Mouse (Mus musculus): ENCODE results near the gene Rps8. TPM values are rescaled to one million over a fixed set of nuclear protein-coding genes. Genes with fewer than 3 reads are reported as not detected.
A peak's percentile ranks its signal among the peaks of the same experiment; 100 is the strongest.

Rps8 gene
- polyA plus RNA-seq, 2 experiments: 915 to 935 TPM

- peak overlapping the region; percentile 76 for H3K4me2 ChIP-seq (ENCODE audit: low read depth)
- no peak for ATAC-seq (ENCODE audit: insufficient read depth)
- H3K4me3 ChIP-seq (ENCODE audit: insufficient read depth in 1 of 2, low read depth in 2 of 2, low read length in 2 of 2): no peak overlapping the region
- no peaks in the 10 kb centered on the region for H3K36me3 ChIP-seq (replicated peaks; ENCODE audit: control insufficient read depth, insufficient read depth, low read depth)
- H3K27me3 ChIP-seq (ENCODE audit: control insufficient read depth, insufficient read depth, low read length): peaks cover 13% of the 10 kb centered on the region
- no peak overlapping the region for H3K27ac ChIP-seq
- H3K9me3 ChIP-seq (ENCODE audit: control insufficient read depth, low read length): no peaks in the 10 kb centered on the region
- H3K9ac ChIP-seq (replicated peaks): peak overlapping the region; percentile 54; the same call in 1 of the 2 replicates
- 30% methylated on average over 2 of the region's 2 CpGs for WGBS (ENCODE audit: insufficient replicate concordance)
- H3K4me1 ChIP-seq (replicated peaks; ENCODE audit: control insufficient read depth in 2 of 2, insufficient read depth in 2 of 2, low read length in 1 of 2): peaks cover 5 to 22% of the 10 kb centered on the region in 2 experiments
- TF ChIP-seq EP300 (IDR thresholded peaks at IDR 0.05; ENCODE audit: low read depth) (no peak), CTCF (IDR thresholded peaks at IDR 0.05; ENCODE audit: low read depth) (no peak)
- DNase-seq (ENCODE audit: low read depth in 3 of 3, low spot score in 3 of 3): no peak
Measured at GRCm38 (mm10) chr4:117134601-117134995, 21.4 kb downstream of the Rps8 start.

- peak within 1 kb of the TSS; percentile 76 for H3K4me2 ChIP-seq (ENCODE audit: low read depth)
- no peak within 1 kb of the TSS; the same call in 1 of the 2 replicates for H3K27ac ChIP-seq
- H3K27me3 ChIP-seq (ENCODE audit: control insufficient read depth, insufficient read depth, low read length): peaks cover 13% of the 10 kb centered on the region
- TF ChIP-seq CTCF (IDR thresholded peaks at IDR 0.05; ENCODE audit: low read depth): no peak
- TF ChIP-seq EP300 (IDR thresholded peaks at IDR 0.05; ENCODE audit: low read depth): no peak
- peak within 1 kb of the TSS; percentile 69 to 77 for H3K4me3 ChIP-seq (ENCODE audit: insufficient read depth in 1 of 2, low read depth in 2 of 2, low read length in 2 of 2)
- H3K9me3 ChIP-seq (ENCODE audit: control insufficient read depth, low read length): no peaks in the 10 kb centered on the region
- DNase-seq (ENCODE audit: low read depth in 3 of 3, low spot score in 3 of 3): peak; percentile 89 to 94 (median 91)
- H3K4me1 ChIP-seq (replicated peaks; ENCODE audit: control insufficient read depth in 2 of 2, insufficient read depth in 2 of 2, low read length in 1 of 2): peaks cover 5 to 22% of the 10 kb centered on the region in 2 experiments
- 3% methylated on average over 48 of the region's 48 CpGs for WGBS (ENCODE audit: insufficient replicate concordance)
- peak; percentile 82 for ATAC-seq (ENCODE audit: insufficient read depth)
- H3K36me3 ChIP-seq (replicated peaks; ENCODE audit: control insufficient read depth, insufficient read depth, low read depth): no peaks in the 10 kb centered on the region
- H3K9ac ChIP-seq (replicated peaks): peak within 1 kb of the TSS; percentile 55
Measured at GRCm38 (mm10) chr4:117133817-117134600, 22.0 kb downstream of the Rps8 start, which contains the start of gene Plk3. Gene Plk3, minus strand, starts transcription at chr4:117133963.

GRCm38 (mm10) chr4:117133366-117133796 lies 22.7 kb downstream of the Rps8 start:
- no peak; the same call in 1 of the 2 replicates for ATAC-seq (ENCODE audit: insufficient read depth)
- no peak for DNase-seq (ENCODE audit: low read depth in 3 of 3, low spot score in 3 of 3)
- no peaks in the 10 kb centered on the region for H3K9me3 ChIP-seq (ENCODE audit: control insufficient read depth, low read length)
- TF ChIP-seq CTCF (IDR thresholded peaks at IDR 0.05; ENCODE audit: low read depth) (no peak), EP300 (IDR thresholded peaks at IDR 0.05; ENCODE audit: low read depth) (no peak)
- H3K4me3 ChIP-seq (ENCODE audit: insufficient read depth in 1 of 2, low read depth in 2 of 2, low read length in 2 of 2): peak overlapping the region; percentile 69 to 77
- under 1% methylated on average over 42 of the region's 42 CpGs for WGBS (ENCODE audit: insufficient replicate concordance)
- peak overlapping the region; percentile 76 for H3K4me2 ChIP-seq (ENCODE audit: low read depth)
- H3K27ac ChIP-seq: no peak overlapping the region
- H3K36me3 ChIP-seq (replicated peaks; ENCODE audit: control insufficient read depth, insufficient read depth, low read depth): no peaks in the 10 kb centered on the region
- peak overlapping the region; percentile 55 for H3K9ac ChIP-seq (replicated peaks)
- H3K27me3 ChIP-seq (ENCODE audit: control insufficient read depth, insufficient read depth, low read length): peaks cover 13% of the 10 kb centered on the region
- peaks cover 5 to 22% of the 10 kb centered on the region in 2 experiments for H3K4me1 ChIP-seq (replicated peaks; ENCODE audit: control insufficient read depth in 2 of 2, insufficient read depth in 2 of 2, low read length in 1 of 2)

GRCm38 (mm10) chr4:117132794-117133143 lies 23.3 kb downstream of the Rps8 start:
- ATAC-seq (ENCODE audit: insufficient read depth) (no peak), DNase-seq (ENCODE audit: low read depth in 3 of 3, low spot score in 3 of 3) (no peak)
- no peaks in the 10 kb centered on the region for H3K36me3 ChIP-seq (replicated peaks; ENCODE audit: control insufficient read depth, insufficient read depth, low read depth)
- H3K27ac ChIP-seq: no peak overlapping the region
- 17% methylated on average over 11 of the region's 11 CpGs for WGBS (ENCODE audit: insufficient replicate concordance)
- H3K4me1 ChIP-seq (replicated peaks; ENCODE audit: control insufficient read depth in 2 of 2, insufficient read depth in 2 of 2, low read length in 1 of 2): peaks cover 5 to 22% of the 10 kb centered on the region in 2 experiments
- no peaks in the 10 kb centered on the region for H3K9me3 ChIP-seq (ENCODE audit: control insufficient read depth, low read length)
- H3K4me3 ChIP-seq (ENCODE audit: insufficient read depth in 1 of 2, low read depth in 2 of 2, low read length in 2 of 2): peak overlapping the region; percentile 69 to 77; a peak in 3 of 4 replicates
- H3K27me3 ChIP-seq (ENCODE audit: control insufficient read depth, insufficient read depth, low read length): peaks cover 13% of the 10 kb centered on the region
- TF ChIP-seq CTCF (IDR thresholded peaks at IDR 0.05; ENCODE audit: low read depth) (no peak), EP300 (IDR thresholded peaks at IDR 0.05; ENCODE audit: low read depth) (no peak)
- H3K9ac ChIP-seq (replicated peaks): no peak overlapping the region
- peak overlapping the region; percentile 76 for H3K4me2 ChIP-seq (ENCODE audit: low read depth)
